Mouse (Mus musculus) intestine, embryonic 16.5 days (tissue): ENCODE measurements around the gene Rhox3a2. TPM values are rescaled to one million over a fixed set of nuclear protein-coding genes. Genes with fewer than 3 reads are reported as not detected.
"Not testable (repeated sequence)": the region's sequence is repeated elsewhere in the genome, so short reads cannot be mapped to it uniquely, and the experiment has no call there.

ENCODE experiments used
- ATAC-seq: fragments of 200-750 bp; cut with Nextera tagmentation; 2 replicates; pipeline ENCODE4 v1.8.0; 2017; ENCODE audit warnings: moderate TSS enrichment, moderate library complexity
- H3K27ac ChIP-seq: fragments of 300-500 bp; sonication (generic); 2 replicates; pipeline ENCODE4 v1.5.1; 2014; ENCODE audit warnings: mild to moderate bottlenecking, low read length
- H3K27me3 ChIP-seq: fragments of 300-500 bp; sonication (generic); replicated peaks from 2 replicates; pipeline ENCODE4 v1.6.1; 2014; ENCODE audit warnings: low read length, control low read depth, mixed read lengths; ENCODE audit not compliant: control insufficient read depth, insufficient read depth
- H3K36me3 ChIP-seq: fragments of 300-500 bp; sonication (generic); 2 replicates; pipeline ENCODE4 v1.6.1; 2014; ENCODE audit warnings: low read length, control low read depth; ENCODE audit not compliant: control insufficient read depth, insufficient read depth
- H3K4me1 ChIP-seq: fragments of 300-500 bp; sonication (generic); 2 replicates; pipeline ENCODE4 v1.6.1; 2014; ENCODE audit warnings: low read length, control low read depth, mixed read lengths; ENCODE audit not compliant: control insufficient read depth, insufficient read depth
- H3K4me2 ChIP-seq: fragments of 300-500 bp; sonication (generic); 2 replicates; pipeline ENCODE4 v1.6.1; 2014; ENCODE audit warnings: low read depth, low read length, control low read depth
- H3K4me3 ChIP-seq: fragments of 300-500 bp; sonication (generic); 2 replicates; pipeline ENCODE4 v1.5.1; 2014; ENCODE audit warnings: mild to moderate bottlenecking, low read length
- H3K9ac ChIP-seq: fragments of 300-500 bp; sonication (generic); 2 replicates; pipeline ENCODE4 v1.6.1; 2014; ENCODE audit warnings: low read depth, low read length
- H3K9me3 ChIP-seq: fragments of 300-500 bp; sonication (generic); 2 replicates; pipeline ENCODE4 v1.6.1; 2016; ENCODE audit warnings: low read length, control low read depth; ENCODE audit not compliant: control insufficient read depth
- WGBS: fragments of 180-500 bp; shearing (Covaris S2); extraction: QIAGEN DNeasy Blood & Tissue Kit; methylation state at CpG from one replicate; pipeline ENCODE4 v1.1.7; 2014; 5-methylcytosine and 5-hydroxymethylcytosine counted together
- polyA plus RNA-seq: library from polyadenylated mRNA; unstranded; fragments of >200 nt; fragmentation: Nextera tagmentation; extraction: Ambion mirVana; gene quantifications from 2 replicates; pipeline ENCODE4 v1.2.1, GENCODE M21; 2015

Rhox3a2 gene
- polyA plus RNA-seq, result not detected in 2 replicates

- H3K9me3 ChIP-seq, H3K27me3 ChIP-seq, H3K9ac ChIP-seq, H3K4me2 ChIP-seq, ATAC-seq, H3K36me3 ChIP-seq, H3K27ac ChIP-seq, H3K4me1 ChIP-seq, H3K4me3 ChIP-seq: not testable (repeated sequence)
- WGBS, result no CpG with 5 or more reads among the region's 1 CpGs
Measured at GRCm38 (mm10) chrX:37379728-37380127, at the start of gene Rhox3a2. Gene Rhox3a2 (plus strand): TSS chrX:37380028.

- not testable (repeated sequence) for H3K27me3 ChIP-seq, H3K4me3 ChIP-seq, H3K9ac ChIP-seq, H3K27ac ChIP-seq, H3K4me1 ChIP-seq, H3K36me3 ChIP-seq, ATAC-seq, H3K9me3 ChIP-seq, H3K4me2 ChIP-seq
- WGBS, result 91% methylated on average over 8 of the region's 16 CpGs
Measured at GRCm38 (mm10) chrX:37390548-37390947, 10.7 kb downstream of the Rhox3a2 start, which contains the start of gene Rhox4a2. Gene Rhox4a2 (plus strand): TSS chrX:37390848.

GRCm38 (mm10) chrX:37411767-37412166, 31.9 kb downstream of the Rhox3a2 start, which contains the start of gene Rhox2b:
Gene Rhox2b (plus strand): TSS chrX:37412067.
- not testable (repeated sequence) for H3K4me2 ChIP-seq, H3K27me3 ChIP-seq, H3K4me3 ChIP-seq, ATAC-seq, H3K9me3 ChIP-seq, H3K27ac ChIP-seq, H3K9ac ChIP-seq, H3K36me3 ChIP-seq, H3K4me1 ChIP-seq
- WGBS, result no CpG with 5 or more reads among the region's 9 CpGs

- H3K4me1 ChIP-seq, H3K4me2 ChIP-seq, ATAC-seq, H3K4me3 ChIP-seq, H3K9ac ChIP-seq, H3K27ac ChIP-seq, H3K36me3 ChIP-seq, H3K27me3 ChIP-seq, H3K9me3 ChIP-seq: not testable (repeated sequence)
- 89% methylated on average over 14 of the region's 15 CpGs for WGBS
Measured at GRCm38 (mm10) chrX:37432194-37432593, 52.4 kb downstream of the Rhox3a2 start, which contains the start of gene Rhox4b. Gene Rhox4b (plus strand): TSS chrX:37432494.

Other genes with a start within 250 kb of the Rhox3a2 start
- gene Akap14, start 211.2 kb upstream of the Rhox3a2 start, polyA plus RNA-seq, result not detected in 2 replicates
- gene Ndufa1, start 188.9 kb upstream of the Rhox3a2 start, polyA plus RNA-seq, result 382 and 399 TPM in 2 replicates
- gene Rnf113a1, start 188.8 kb upstream of the Rhox3a2 start, polyA plus RNA-seq, result 7.6 and 8.1 TPM in 2 replicates
- not detected in 2 replicates for gene Gm9, start 169.0 kb upstream of the Rhox3a2 start, polyA plus RNA-seq
- not detected in 2 replicates for gene Rhox1, start 157.8 kb upstream of the Rhox3a2 start, polyA plus RNA-seq
- gene Rhox2a, start 135.1 kb upstream of the Rhox3a2 start, polyA plus RNA-seq, result not detected in 2 replicates
- gene Rhox3a, start 130.1 kb upstream of the Rhox3a2 start, polyA plus RNA-seq, result not detected in 2 replicates
- not detected in 2 replicates for gene Rhox4a, start 114.7 kb upstream of the Rhox3a2 start, polyA plus RNA-seq
- gene Rhox4a2, start 10.8 kb downstream of the Rhox3a2 start, polyA plus RNA-seq, result not detected in 2 replicates
- gene Rhox2b, start 32.0 kb downstream of the Rhox3a2 start, polyA plus RNA-seq, result not detected in 2 replicates
- gene Rhox4b, start 52.5 kb downstream of the Rhox3a2 start, polyA plus RNA-seq, result not detected in 2 replicates
- not detected in 2 replicates for gene Rhox2c, start 73.7 kb downstream of the Rhox3a2 start, polyA plus RNA-seq
- gene Rhox3c, start 78.6 kb downstream of the Rhox3a2 start, polyA plus RNA-seq, result not detected in 2 replicates
- not detected in 2 replicates for gene Rhox4c, start 100.3 kb downstream of the Rhox3a2 start, polyA plus RNA-seq
- gene Rhox2d, start 113.4 kb downstream of the Rhox3a2 start, polyA plus RNA-seq, result not detected in 2 replicates
- not detected in 2 replicates for gene Rhox4d, start 134.3 kb downstream of the Rhox3a2 start, polyA plus RNA-seq
- gene Rhox2e, start 150.4 kb downstream of the Rhox3a2 start, polyA plus RNA-seq, result not detected in 2 replicates
- not detected in 2 replicates for gene Rhox3e, start 162.0 kb downstream of the Rhox3a2 start, polyA plus RNA-seq
- not detected in 2 replicates for gene Rhox4e, start 177.4 kb downstream of the Rhox3a2 start, polyA plus RNA-seq
- not detected in 2 replicates for gene Rhox2f, start 191.4 kb downstream of the Rhox3a2 start, polyA plus RNA-seq
- gene Rhox3f, start 201.0 kb downstream of the Rhox3a2 start, polyA plus RNA-seq, result not detected in 2 replicates
- not detected in 2 replicates for gene Rhox4f, start 227.7 kb downstream of the Rhox3a2 start, polyA plus RNA-seq
- gene Rhox3g, start 248.6 kb downstream of the Rhox3a2 start, polyA plus RNA-seq, result not detected in 2 replicates